Mouse (Mus musculus) heart, postnatal 0 days (tissue): ENCODE results near the gene Smc6.

ENCODE experiments used
- CTCF ChIP-seq: IDR thresholded peaks from 2 replicates; pipeline ENCODE4 v1.5.1; 2016; ENCODE audit warnings: antibody characterized with exemption, control low read depth, low read depth
- EP300 ChIP-seq: IDR thresholded peaks from 2 replicates; pipeline ENCODE4 v1.6.1; 2016; ENCODE audit warnings: antibody characterized with exemption, low read depth

- TF ChIP-seq CTCF = no peak
- TF ChIP-seq EP300 = no peak
Observed at GRCm38 (mm10) chr12:11300858-11301257, 35.2 kb downstream of the Smc6 start.
